Mouse (Mus musculus): ENCODE data around the gene Tmem211. TPM values are rescaled to one million over a fixed set of nuclear protein-coding genes. Genes with fewer than 3 reads are reported as not detected.

The Tmem211 gene
- polyA plus RNA-seq, 1 experiment from 2014 or later = not detected

GRCm38 (mm10) chr5:113286048-113286447, 59.3 kb downstream of the Tmem211 start:
- Histone ChIP-seq H3K9me3 (ENCODE audit: control insufficient read depth) (no peaks in the 10 kb centered on the region), H3K4me1 (replicated peaks; ENCODE audit: control insufficient read depth, insufficient read depth, low read length) (no peaks in the 10 kb centered on the region), H3K4me2 (replicated peaks; ENCODE audit: low read depth) (no peak overlapping the region), H3K27me3 (replicated peaks; ENCODE audit: control insufficient read depth, insufficient read depth, low read length) (peaks cover 23% of the 10 kb centered on the region), H3K4me3 (ENCODE audit: low read depth, low read length) (no peak overlapping the region), H3K27ac (ENCODE audit: low read depth, low read length) (no peak overlapping the region), H3K9ac (ENCODE audit: low read depth, low read length) (no peak overlapping the region), H3K36me3 (ENCODE audit: control insufficient read depth, insufficient read depth) (no peaks in the 10 kb centered on the region)
- WGBS = 64% methylated on average over 11 of the region's 11 CpGs
- TF ChIP-seq CTCF (IDR thresholded peaks at IDR 0.05; ENCODE audit: low read depth) = no peak
- no peak for ATAC-seq

GRCm38 (mm10) chr5:113286591-113287520, 60.1 kb downstream of the Tmem211 start:
- peak; percentile 80 for TF ChIP-seq CTCF (IDR thresholded peaks at IDR 0.05; ENCODE audit: low read depth)
- H3K9me3 ChIP-seq (ENCODE audit: control insufficient read depth) = no peaks in the 10 kb centered on the region
- no peak overlapping the region for H3K9ac ChIP-seq (ENCODE audit: low read depth, low read length)
- no peaks in the 10 kb centered on the region for H3K4me1 ChIP-seq (replicated peaks; ENCODE audit: control insufficient read depth, insufficient read depth, low read length)
- H3K27ac ChIP-seq (ENCODE audit: low read depth, low read length) = no peak overlapping the region
- no peak for ATAC-seq
- peak overlapping the region; percentile 48 for H3K4me2 ChIP-seq (replicated peaks; ENCODE audit: low read depth)
- WGBS = 4% methylated on average over 58 of the region's 60 CpGs
- peaks cover 23% of the 10 kb centered on the region for H3K27me3 ChIP-seq (replicated peaks; ENCODE audit: control insufficient read depth, insufficient read depth, low read length)
- H3K4me3 ChIP-seq (ENCODE audit: low read depth, low read length) = peak overlapping the region; percentile 16; the same call in 1 of the 2 replicates
- H3K36me3 ChIP-seq (ENCODE audit: control insufficient read depth, insufficient read depth) = no peaks in the 10 kb centered on the region

GRCm38 (mm10) chr5:113287762-113288161, 61.1 kb downstream of the Tmem211 start:
- TF ChIP-seq CTCF (IDR thresholded peaks at IDR 0.05; ENCODE audit: low read depth) = no peak
- H3K9ac ChIP-seq (ENCODE audit: low read depth, low read length) = no peak overlapping the region
- ATAC-seq = no peak
- H3K4me2 ChIP-seq (replicated peaks; ENCODE audit: low read depth) = no peak overlapping the region
- H3K27me3 ChIP-seq (replicated peaks; ENCODE audit: control insufficient read depth, insufficient read depth, low read length) = peaks cover 23% of the 10 kb centered on the region
- WGBS = 57% methylated on average over 5 of the region's 5 CpGs
- H3K4me1 ChIP-seq (replicated peaks; ENCODE audit: control insufficient read depth, insufficient read depth, low read length) = no peaks in the 10 kb centered on the region
- no peaks in the 10 kb centered on the region for H3K9me3 ChIP-seq (ENCODE audit: control insufficient read depth)
- H3K27ac ChIP-seq (ENCODE audit: low read depth, low read length) = no peak overlapping the region
- H3K36me3 ChIP-seq (ENCODE audit: control insufficient read depth, insufficient read depth) = no peaks in the 10 kb centered on the region
- no peak overlapping the region for H3K4me3 ChIP-seq (ENCODE audit: low read depth, low read length)

- Histone ChIP-seq H3K36me3 (ENCODE audit: control insufficient read depth, insufficient read depth) (no peaks in the 10 kb centered on the region), H3K4me1 (replicated peaks; ENCODE audit: control insufficient read depth, insufficient read depth, low read length) (no peaks in the 10 kb centered on the region), H3K27me3 (replicated peaks; ENCODE audit: control insufficient read depth, insufficient read depth, low read length) (peaks cover 23% of the 10 kb centered on the region), H3K9ac (ENCODE audit: low read depth, low read length) (no peak overlapping the region), H3K4me2 (replicated peaks; ENCODE audit: low read depth) (no peak overlapping the region), H3K27ac (ENCODE audit: low read depth, low read length) (no peak overlapping the region), H3K4me3 (ENCODE audit: low read depth, low read length) (no peak overlapping the region), H3K9me3 (ENCODE audit: control insufficient read depth) (no peaks in the 10 kb centered on the region)
- TF ChIP-seq CTCF (IDR thresholded peaks at IDR 0.05; ENCODE audit: low read depth) = no peak
- 49% methylated on average over 13 of the region's 13 CpGs for WGBS
- no peak for ATAC-seq
These were observed 61.8 kb downstream of the Tmem211 start for GRCm38 (mm10) chr5:113288490-113288889.

Other genes starting within 250 kb of the Tmem211 start
- 2.9 and 4.4 TPM in 2 replicates for gene Grk3, start 211.1 kb upstream of the Tmem211 start, polyA plus RNA-seq (2015; fragmentation: Nextera tagmentation; extraction: Ambion mirVana)
- gene Crybb2, start 156.8 kb upstream of the Tmem211 start, polyA plus RNA-seq (2015; fragmentation: Nextera tagmentation; extraction: Ambion mirVana) = not detected in 2 replicates
- gene Crybb3, start 145.3 kb upstream of the Tmem211 start, polyA plus RNA-seq (2015; fragmentation: Nextera tagmentation; extraction: Ambion mirVana) = 0.93 and 1.2 TPM in 2 replicates
- gene 2900026A02Rik, start 5.7 kb upstream of the Tmem211 start, polyA plus RNA-seq (2015; fragmentation: Nextera tagmentation; extraction: Ambion mirVana) = 8.0 and 10.4 TPM in 2 replicates
- 4.0 TPM in 2 replicates for gene Sgsm1, start 83.9 kb downstream of the Tmem211 start, polyA plus RNA-seq (2015; fragmentation: Nextera tagmentation; extraction: Ambion mirVana)
- not detected in 2 replicates for gene Aym1, start 130.4 kb downstream of the Tmem211 start, polyA plus RNA-seq (2015; fragmentation: Nextera tagmentation; extraction: Ambion mirVana)